Mouse (Mus musculus) natural killer cell, adult 2 months (primary cell): ENCODE results near the gene Olfr92.

Experiments
- DNase-seq, 2 experiments: peaks; one replicate each; pipeline ENCODE4 v3.0.0; 2022; ENCODE audit warnings: low spot score in 2 of 2

The Olfr92 gene

GRCm38 (mm10) chr17:37062101-37062641 lies 57.7 kb downstream of the Olfr92 start:
- no peak for DNase-seq

- no peak for DNase-seq
These were observed 58.5 kb downstream of the Olfr92 start for GRCm38 (mm10) chr17:37061435-37061834.
